Mouse (Mus musculus) intestine, embryonic 16.5 days (tissue): ENCODE data around the gene Bbs9. TPM values are rescaled to one million over a fixed set of nuclear protein-coding genes. Genes with fewer than 3 reads are reported as not detected.

Experiments
- ATAC-seq: fragments of 200-750 bp; cut with Nextera tagmentation; 2 replicates; pipeline ENCODE4 v1.8.0; 2017; ENCODE audit warnings: moderate TSS enrichment, moderate library complexity
- H3K27ac ChIP-seq: fragments of 300-500 bp; sonication (generic); 2 replicates; pipeline ENCODE4 v1.5.1; 2014; ENCODE audit warnings: mild to moderate bottlenecking, low read length
- H3K27me3 ChIP-seq: fragments of 300-500 bp; sonication (generic); replicated peaks from 2 replicates; pipeline ENCODE4 v1.6.1; 2014; ENCODE audit warnings: low read length, control low read depth, mixed read lengths; ENCODE audit not compliant: control insufficient read depth, insufficient read depth
- H3K36me3 ChIP-seq: fragments of 300-500 bp; sonication (generic); 2 replicates; pipeline ENCODE4 v1.6.1; 2014; ENCODE audit warnings: low read length, control low read depth; ENCODE audit not compliant: control insufficient read depth, insufficient read depth
- H3K4me1 ChIP-seq: fragments of 300-500 bp; sonication (generic); 2 replicates; pipeline ENCODE4 v1.6.1; 2014; ENCODE audit warnings: low read length, control low read depth, mixed read lengths; ENCODE audit not compliant: control insufficient read depth, insufficient read depth
- H3K4me2 ChIP-seq: fragments of 300-500 bp; sonication (generic); 2 replicates; pipeline ENCODE4 v1.6.1; 2014; ENCODE audit warnings: low read depth, low read length, control low read depth
- H3K4me3 ChIP-seq: fragments of 300-500 bp; sonication (generic); 2 replicates; pipeline ENCODE4 v1.5.1; 2014; ENCODE audit warnings: mild to moderate bottlenecking, low read length
- H3K9ac ChIP-seq: fragments of 300-500 bp; sonication (generic); 2 replicates; pipeline ENCODE4 v1.6.1; 2014; ENCODE audit warnings: low read depth, low read length
- H3K9me3 ChIP-seq: fragments of 300-500 bp; sonication (generic); 2 replicates; pipeline ENCODE4 v1.6.1; 2016; ENCODE audit warnings: low read length, control low read depth; ENCODE audit not compliant: control insufficient read depth
- WGBS: fragments of 180-500 bp; shearing (Covaris S2); extraction: QIAGEN DNeasy Blood & Tissue Kit; methylation state at CpG from one replicate; pipeline ENCODE4 v1.1.7; 2014; 5-methylcytosine and 5-hydroxymethylcytosine counted together
- polyA plus RNA-seq: library from polyadenylated mRNA; unstranded; fragments of >200 nt; fragmentation: Nextera tagmentation; extraction: Ambion mirVana; gene quantifications from 2 replicates; pipeline ENCODE4 v1.2.1, GENCODE M21; 2015

Gene Bbs9
- polyA plus RNA-seq, 1 experiment from 2014 or later: 12.6 TPM

DNA sequence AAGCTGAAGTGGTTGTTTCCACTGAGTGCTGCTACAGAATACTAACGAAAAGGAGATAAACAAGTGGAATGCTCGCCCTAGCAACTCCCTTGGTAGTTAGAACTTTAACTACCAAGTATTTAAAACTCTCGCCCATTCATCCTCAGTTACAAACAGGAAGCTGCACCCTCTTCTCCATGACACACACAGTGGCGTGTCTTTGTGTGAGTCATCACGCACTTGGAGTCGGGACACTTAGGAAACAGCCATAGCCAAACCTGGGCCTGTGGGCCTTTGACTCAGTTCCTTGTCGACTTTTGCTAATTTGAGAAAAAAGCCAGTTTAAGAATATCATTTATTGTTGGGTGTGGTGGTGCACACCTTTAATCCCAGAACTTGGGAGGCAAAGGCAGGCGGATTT, 189.6 kb downstream of the Bbs9 start:
- 86% methylated on average over 8 of the region's 8 CpGs for WGBS
- no peak overlapping the region for H3K4me2 ChIP-seq
- ATAC-seq: no peak
- no peak overlapping the region for H3K4me3 ChIP-seq
- H3K9me3 ChIP-seq: no peaks in the 10 kb centered on the region
- H3K4me1 ChIP-seq: no peaks in the 10 kb centered on the region
- H3K36me3 ChIP-seq: no peaks in the 10 kb centered on the region
- no peak overlapping the region for H3K9ac ChIP-seq
- no peaks in the 10 kb centered on the region for H3K27me3 ChIP-seq
- no peak overlapping the region for H3K27ac ChIP-seq

DNA sequence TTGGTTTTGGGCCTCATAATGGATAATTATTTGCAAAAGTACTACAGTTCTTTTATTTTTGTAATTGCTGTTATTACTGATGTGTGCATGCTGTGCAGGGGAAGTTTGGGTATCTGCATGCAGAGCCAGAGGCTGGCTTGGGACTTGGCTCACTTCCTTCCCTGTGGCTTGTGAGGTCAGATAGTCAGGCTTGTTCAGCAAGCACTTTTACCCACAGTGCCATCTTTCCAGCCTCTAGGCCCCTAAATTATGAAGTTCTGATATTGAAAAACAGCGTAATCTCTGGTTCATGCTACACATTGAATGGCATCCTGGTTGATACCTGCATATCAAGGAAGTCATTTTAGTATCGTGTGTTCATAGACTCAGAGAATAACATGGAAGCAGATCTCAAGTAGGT, 197.4 kb downstream of the Bbs9 start:
- no peaks in the 10 kb centered on the region for H3K9me3 ChIP-seq
- no peaks in the 10 kb centered on the region for H3K27me3 ChIP-seq
- no peak overlapping the region for H3K4me2 ChIP-seq
- no peak for ATAC-seq
- H3K27ac ChIP-seq: no peak overlapping the region
- no peak overlapping the region for H3K9ac ChIP-seq
- no peaks in the 10 kb centered on the region for H3K4me1 ChIP-seq
- 91% methylated on average over 2 of the region's 2 CpGs for WGBS
- H3K36me3 ChIP-seq: no peaks in the 10 kb centered on the region
- H3K4me3 ChIP-seq: no peak overlapping the region

DNA sequence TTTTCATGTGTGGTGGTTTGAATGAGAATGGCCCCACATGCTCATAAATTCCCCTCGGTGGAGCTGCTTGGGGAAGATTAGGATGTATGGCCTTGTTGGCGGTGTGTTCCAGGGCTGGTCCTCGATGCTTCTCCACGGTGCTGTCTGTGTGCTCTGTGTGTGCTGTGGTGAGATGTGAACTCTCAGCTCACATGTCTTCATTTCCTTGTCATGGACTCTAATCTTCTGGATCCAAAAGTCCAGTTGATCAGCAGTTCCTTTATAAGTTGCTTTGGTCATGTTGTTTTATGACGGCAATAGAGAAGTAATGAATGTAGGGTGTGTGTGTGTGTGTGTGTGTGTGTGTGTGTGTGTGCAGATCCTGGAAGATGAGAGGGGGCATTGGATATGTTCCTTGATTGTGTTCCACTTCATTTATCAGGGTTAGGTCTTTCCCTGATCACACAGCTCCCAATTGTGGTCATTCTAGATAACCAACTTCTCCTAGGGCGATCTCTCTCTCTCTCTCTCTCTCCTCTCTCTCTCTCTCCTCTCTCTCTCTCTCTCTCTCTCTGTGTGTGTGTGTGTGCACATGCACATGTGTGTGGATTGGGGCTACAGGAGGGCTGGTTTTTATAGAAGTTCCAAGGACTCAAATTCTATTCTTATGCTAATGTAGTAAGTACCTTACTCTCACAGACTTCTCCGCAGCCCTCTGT, 201.8 kb downstream of the Bbs9 start:
- Histone ChIP-seq H3K4me3 (no peak overlapping the region), H3K4me1 (no peaks in the 10 kb centered on the region), H3K27ac (no peak overlapping the region), H3K36me3 (no peaks in the 10 kb centered on the region), H3K9me3 (no peaks in the 10 kb centered on the region), H3K27me3 (no peaks in the 10 kb centered on the region), H3K4me2 (no peak overlapping the region), H3K9ac (no peak overlapping the region)
- ATAC-seq: peak; percentile 79
- 77% methylated on average over 7 of the region's 7 CpGs for WGBS

DNA sequence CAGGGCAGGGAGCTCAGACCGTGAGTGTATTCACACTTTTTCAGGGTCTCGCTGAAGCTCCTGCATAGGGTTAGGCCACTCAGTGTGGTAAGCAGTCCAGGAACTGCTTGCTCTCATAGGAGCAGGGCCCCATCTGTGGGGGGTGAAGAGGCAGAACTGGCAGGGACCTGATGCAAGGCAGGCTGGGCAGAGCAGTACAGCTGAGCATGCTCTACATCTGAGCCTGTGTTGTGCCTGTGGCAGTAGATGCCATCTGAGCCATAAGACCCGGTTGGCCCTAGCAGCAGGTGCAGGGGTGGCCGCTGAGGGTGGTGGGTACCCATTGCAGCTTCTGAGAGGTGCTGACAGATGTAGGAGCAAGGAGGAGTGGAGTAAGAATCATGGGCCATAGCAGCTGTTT, 202.5 kb downstream of the Bbs9 start:
- ATAC-seq: no peak
- Histone ChIP-seq H3K27ac (no peak overlapping the region), H3K9ac (no peak overlapping the region), H3K4me1 (no peaks in the 10 kb centered on the region), H3K4me3 (no peak overlapping the region), H3K4me2 (no peak overlapping the region), H3K27me3 (no peaks in the 10 kb centered on the region), H3K9me3 (no peaks in the 10 kb centered on the region), H3K36me3 (no peaks in the 10 kb centered on the region)
- 79% methylated on average over 4 of the region's 4 CpGs for WGBS

DNA sequence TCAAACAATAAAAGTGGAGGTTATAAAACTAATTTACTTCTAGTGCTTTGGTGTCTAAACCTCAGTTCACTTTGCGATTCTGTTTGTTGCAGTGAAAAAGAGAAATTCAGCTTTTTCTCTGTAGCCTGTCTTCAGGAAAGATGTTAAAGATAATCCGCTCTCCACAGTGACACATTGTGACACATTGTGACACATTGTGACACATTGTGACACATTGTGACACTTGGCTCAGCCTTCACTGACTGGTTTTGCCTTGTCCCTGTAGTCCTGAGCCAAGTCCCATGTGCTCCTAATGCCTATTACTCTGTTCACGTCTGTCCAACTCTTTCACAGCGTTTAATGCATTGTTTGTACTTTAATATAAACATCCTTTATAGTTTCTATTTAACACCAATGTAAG, 203.0 kb downstream of the Bbs9 start:
- H3K4me2 ChIP-seq: no peak overlapping the region
- H3K9me3 ChIP-seq: no peaks in the 10 kb centered on the region
- WGBS: 65% methylated on average over 4 of the region's 4 CpGs
- no peaks in the 10 kb centered on the region for H3K27me3 ChIP-seq
- ATAC-seq: no peak
- no peak overlapping the region for H3K4me3 ChIP-seq
- H3K4me1 ChIP-seq: no peaks in the 10 kb centered on the region
- no peak overlapping the region for H3K27ac ChIP-seq
- H3K9ac ChIP-seq: no peak overlapping the region
- no peaks in the 10 kb centered on the region for H3K36me3 ChIP-seq

DNA sequence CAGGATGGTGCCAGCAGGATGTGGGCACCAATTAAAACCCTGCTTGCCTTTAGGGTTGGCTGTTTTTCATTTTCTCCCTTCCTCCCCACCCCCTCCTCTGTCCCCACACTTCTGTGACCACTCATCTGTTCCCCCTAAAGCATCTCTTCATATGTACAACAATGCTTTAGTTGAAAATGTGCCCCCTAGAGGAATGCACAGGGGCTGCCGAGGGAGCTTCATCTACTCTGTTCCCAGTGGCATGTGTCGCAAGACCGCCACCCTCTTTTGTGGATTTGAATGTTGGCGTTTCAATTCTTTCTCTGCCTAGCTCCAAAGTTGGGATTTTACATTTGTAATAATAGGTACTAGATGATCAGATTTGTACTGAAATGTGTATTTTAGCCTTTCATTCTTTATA, 204.0 kb downstream of the Bbs9 start:
- no peak overlapping the region for H3K9ac ChIP-seq
- no peaks in the 10 kb centered on the region for H3K27me3 ChIP-seq
- H3K4me1 ChIP-seq: no peaks in the 10 kb centered on the region
- no peak overlapping the region for H3K27ac ChIP-seq
- H3K9me3 ChIP-seq: no peaks in the 10 kb centered on the region
- H3K4me2 ChIP-seq: no peak overlapping the region
- 91% methylated on average over 4 of the region's 4 CpGs for WGBS
- H3K4me3 ChIP-seq: no peak overlapping the region
- ATAC-seq: no peak
- no peaks in the 10 kb centered on the region for H3K36me3 ChIP-seq

DNA sequence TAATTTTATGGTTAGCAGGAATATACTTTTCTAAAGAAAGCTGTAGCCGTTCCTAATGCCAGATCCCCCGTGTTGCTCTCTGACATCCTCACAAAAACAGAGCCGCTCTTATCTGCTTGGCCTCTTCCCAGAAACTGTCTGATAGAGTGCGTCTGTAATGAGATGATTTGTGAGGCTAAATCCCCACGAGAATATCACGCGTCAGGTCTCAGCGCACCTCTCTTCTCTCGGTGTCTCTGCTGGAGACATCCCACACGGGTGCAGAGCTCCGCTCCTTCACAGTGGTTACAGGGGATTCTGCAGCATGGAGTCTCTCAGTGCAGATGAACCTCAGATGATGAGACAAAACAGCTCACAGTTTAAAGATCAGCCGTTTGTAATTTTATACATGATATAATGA, 204.5 kb downstream of the Bbs9 start:
- H3K4me1 ChIP-seq: no peaks in the 10 kb centered on the region
- H3K27me3 ChIP-seq: no peaks in the 10 kb centered on the region
- no peaks in the 10 kb centered on the region for H3K9me3 ChIP-seq
- ATAC-seq: no peak
- H3K27ac ChIP-seq: no peak overlapping the region
- 67% methylated on average over 12 of the region's 12 CpGs for WGBS
- H3K4me3 ChIP-seq: no peak overlapping the region
- H3K36me3 ChIP-seq: no peaks in the 10 kb centered on the region
- H3K9ac ChIP-seq: no peak overlapping the region
- no peak overlapping the region for H3K4me2 ChIP-seq

DNA sequence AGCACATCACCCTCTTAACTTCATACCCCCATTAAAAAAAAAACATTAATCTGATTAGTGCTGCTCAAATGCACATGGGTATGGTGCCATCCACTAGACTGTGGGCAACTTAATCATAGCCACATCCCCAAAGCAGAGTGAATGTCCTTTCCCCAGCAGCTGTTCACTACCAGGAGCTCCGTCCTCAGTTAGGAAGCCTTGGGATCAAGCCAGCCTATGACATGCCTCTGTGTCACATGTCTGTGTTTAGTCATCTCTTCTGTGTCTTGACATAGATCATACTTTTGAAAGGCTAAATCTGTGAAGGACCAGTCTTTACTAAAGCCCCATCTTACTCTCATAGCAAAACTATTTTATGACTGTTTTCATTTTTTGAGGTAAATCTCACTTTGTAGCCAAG, 205.0 kb downstream of the Bbs9 start:
- no peaks in the 10 kb centered on the region for H3K4me1 ChIP-seq
- no peak overlapping the region for H3K4me3 ChIP-seq
- no peaks in the 10 kb centered on the region for H3K27me3 ChIP-seq
- H3K4me2 ChIP-seq: no peak overlapping the region
- H3K27ac ChIP-seq: no peak overlapping the region
- H3K9me3 ChIP-seq: no peaks in the 10 kb centered on the region
- no peaks in the 10 kb centered on the region for H3K36me3 ChIP-seq
- no peak for ATAC-seq
- WGBS: 49% methylated on average over 1 of the region's 1 CpGs
- no peak overlapping the region for H3K9ac ChIP-seq

DNA sequence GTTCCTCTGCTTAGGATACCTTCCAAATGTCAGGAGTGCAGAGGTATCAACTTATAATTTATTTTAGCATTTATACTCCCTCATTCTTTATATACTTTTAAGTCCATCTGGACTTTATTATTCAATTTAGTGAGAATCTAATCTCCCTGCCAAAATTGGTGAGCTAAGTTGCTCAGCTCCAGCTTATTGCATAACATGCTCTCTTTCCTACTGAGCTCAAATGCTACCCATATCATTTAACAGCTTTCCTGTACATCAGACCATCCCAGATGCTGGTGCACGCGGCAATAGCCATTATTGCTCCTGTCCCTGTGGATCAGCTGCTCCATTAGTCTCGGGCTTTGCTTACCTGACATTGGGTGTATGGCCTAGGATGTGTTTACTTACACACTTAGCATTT, 208.3 kb downstream of the Bbs9 start:
- Histone ChIP-seq H3K27me3 (no peaks in the 10 kb centered on the region), H3K4me3 (no peak overlapping the region), H3K4me2 (no peak overlapping the region), H3K9me3 (no peaks in the 10 kb centered on the region), H3K9ac (no peak overlapping the region), H3K4me1 (no peaks in the 10 kb centered on the region), H3K36me3 (no peaks in the 10 kb centered on the region), H3K27ac (no peak overlapping the region)
- WGBS: 61% methylated on average over 3 of the region's 3 CpGs
- ATAC-seq: no peak
